Mouse (Mus musculus) testis, adult 2 months (tissue): ENCODE measurements around the gene Nmt1.
A peak's percentile ranks its signal among the peaks of the same experiment; 100 is the strongest.

Experiments
- CTCF ChIP-seq: fragments of 200-500 bp; IDR thresholded peaks from 2 replicates; pipeline ENCODE4 v1.5.1; 2012; ENCODE audit warnings: low read depth, mild to moderate bottlenecking, inconsistent platforms, low read length, moderate library complexity; ENCODE audit not compliant: control insufficient read depth, insufficient read depth, insufficient replicate concordance
- POLR2A ChIP-seq: fragments of 200-500 bp; IDR thresholded peaks from 2 replicates; pipeline ENCODE4 v1.6.1; 2012; ENCODE audit warnings: low read depth, mild to moderate bottlenecking, inconsistent platforms, low read length, moderate library complexity; ENCODE audit not compliant: control insufficient read depth

GRCm38 (mm10) chr11:102992940-102993339, 35.0 kb upstream of the Nmt1 start:
- TF ChIP-seq CTCF: peak; percentile 85; the same call in 1 of the 2 replicates
- TF ChIP-seq POLR2A: no peak
